Mouse (Mus musculus) spleen, adult 10 weeks (tissue): ENCODE data around the gene Gm17364. TPM values are rescaled to one million over a fixed set of nuclear protein-coding genes. Genes with fewer than 3 reads are reported as not detected.

Experiments
- polyA plus RNA-seq: library from polyadenylated mRNA; stranded (reverse); fragments of 350-450 nt; fragmentation: Illumina TruSeq; extraction: RNeasy Lipid Tissue Mini Kit (QIAGEN cat#74804); gene quantifications from one replicate; pipeline ENCODE4 v1.2.3, GENCODE M21; 2015; ENCODE audit warnings: low replicate concordance; ENCODE audit not compliant: insufficient read depth

Gene Gm17364
- polyA plus RNA-seq, result not detected

DNA sequence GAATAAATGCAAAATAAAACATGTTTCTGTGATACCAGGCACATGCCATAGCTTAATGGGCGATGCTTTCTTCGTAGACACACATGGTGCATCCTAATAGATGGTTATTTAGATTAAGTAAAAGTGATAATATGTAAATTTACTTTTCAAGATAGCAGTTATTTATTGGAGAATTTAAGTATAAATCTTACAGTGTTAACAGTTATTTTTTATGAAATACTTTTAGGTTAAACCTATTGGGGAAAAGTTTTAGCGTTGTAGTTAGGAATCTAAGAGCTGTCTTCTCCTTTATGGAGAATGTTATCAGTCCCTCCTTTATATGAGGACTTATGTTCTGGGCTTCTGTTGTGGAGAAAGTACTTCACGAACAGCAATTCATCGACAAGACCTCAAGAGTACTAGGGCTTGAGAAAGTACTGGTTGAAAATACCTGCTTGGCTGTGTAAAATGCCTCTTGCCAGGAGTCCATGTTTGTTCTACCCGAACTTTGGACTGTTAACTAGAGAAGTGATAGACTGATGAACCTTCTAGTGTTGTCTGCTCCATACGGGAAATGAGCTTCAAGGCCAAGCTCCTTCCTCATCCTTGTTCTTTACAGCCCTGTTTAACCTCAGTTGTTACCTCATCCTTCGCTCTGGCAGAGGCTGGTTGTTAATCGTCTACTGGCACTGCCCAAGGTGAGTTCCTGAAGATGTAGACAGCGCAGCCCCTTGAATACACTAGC lies at the start of gene Gm17364:
Gene Gm17364, minus strand, starts transcription at position 51 of the 724 bp plus-strand sequence.

DNA sequence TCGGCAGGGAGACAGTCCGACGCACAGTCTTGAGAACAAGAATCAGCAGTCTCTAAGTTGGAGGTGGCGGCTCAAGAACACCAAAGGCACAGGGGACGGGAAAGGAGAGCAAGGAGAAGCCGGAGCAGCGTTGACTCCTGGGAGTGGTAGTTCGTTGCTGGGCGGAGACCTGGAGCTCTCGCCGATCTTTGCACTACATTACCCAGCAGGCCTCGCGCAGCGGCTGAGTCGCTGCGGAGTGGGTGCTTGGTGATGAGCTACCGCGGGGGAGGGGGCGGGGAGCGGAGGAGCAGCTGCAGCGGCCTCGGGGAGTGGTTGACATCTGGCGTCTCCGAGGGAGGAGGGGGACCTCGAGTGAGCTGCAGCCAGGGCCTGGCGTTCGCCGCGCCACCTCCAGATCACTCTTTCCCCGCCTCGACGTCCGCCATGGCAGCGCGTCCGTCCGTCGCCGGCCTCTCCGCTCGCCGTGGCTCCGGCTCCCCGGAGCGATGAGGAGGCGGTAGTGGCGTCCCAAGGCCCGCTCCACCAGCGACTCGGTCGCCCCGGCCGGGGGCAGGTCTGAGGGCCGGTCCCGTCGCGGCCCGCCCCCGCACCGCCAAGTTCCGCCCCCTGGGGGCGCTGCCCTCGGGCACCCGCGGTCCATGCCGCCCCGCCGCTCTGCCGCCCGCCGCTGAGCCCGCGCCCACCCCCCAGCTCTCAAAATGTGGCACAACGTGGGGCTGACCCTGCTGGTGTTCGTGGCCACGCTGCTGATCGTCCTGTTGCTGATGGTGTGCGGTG lies 24.0 kb downstream of the Gm17364 start, which contains the start of gene Smim13:
Gene Smim13, plus strand, starts transcription at position 307 of the 780 bp plus-strand sequence.

Other genes with a start within 250 kb of the Gm17364 start
- gene Mak, start 194.3 kb downstream of the Gm17364 start, polyA plus RNA-seq, result not detected
- gene Gcm2, start 162.9 kb downstream of the Gm17364 start, polyA plus RNA-seq, result 0.32 TPM
- gene Sycp2l, start 159.7 kb downstream of the Gm17364 start, polyA plus RNA-seq, result not detected
- 0.25 TPM for gene Elovl2, start 53.6 kb downstream of the Gm17364 start, polyA plus RNA-seq
- 12.1 TPM for gene Smim13, start 24.1 kb downstream of the Gm17364 start, polyA plus RNA-seq
- gene Nedd9, start 213.4 kb upstream of the Gm17364 start, polyA plus RNA-seq, result 118 TPM